Comparison of ENCODE assay signal across 9 mouse cellular contexts in the genomic region with DNA sequence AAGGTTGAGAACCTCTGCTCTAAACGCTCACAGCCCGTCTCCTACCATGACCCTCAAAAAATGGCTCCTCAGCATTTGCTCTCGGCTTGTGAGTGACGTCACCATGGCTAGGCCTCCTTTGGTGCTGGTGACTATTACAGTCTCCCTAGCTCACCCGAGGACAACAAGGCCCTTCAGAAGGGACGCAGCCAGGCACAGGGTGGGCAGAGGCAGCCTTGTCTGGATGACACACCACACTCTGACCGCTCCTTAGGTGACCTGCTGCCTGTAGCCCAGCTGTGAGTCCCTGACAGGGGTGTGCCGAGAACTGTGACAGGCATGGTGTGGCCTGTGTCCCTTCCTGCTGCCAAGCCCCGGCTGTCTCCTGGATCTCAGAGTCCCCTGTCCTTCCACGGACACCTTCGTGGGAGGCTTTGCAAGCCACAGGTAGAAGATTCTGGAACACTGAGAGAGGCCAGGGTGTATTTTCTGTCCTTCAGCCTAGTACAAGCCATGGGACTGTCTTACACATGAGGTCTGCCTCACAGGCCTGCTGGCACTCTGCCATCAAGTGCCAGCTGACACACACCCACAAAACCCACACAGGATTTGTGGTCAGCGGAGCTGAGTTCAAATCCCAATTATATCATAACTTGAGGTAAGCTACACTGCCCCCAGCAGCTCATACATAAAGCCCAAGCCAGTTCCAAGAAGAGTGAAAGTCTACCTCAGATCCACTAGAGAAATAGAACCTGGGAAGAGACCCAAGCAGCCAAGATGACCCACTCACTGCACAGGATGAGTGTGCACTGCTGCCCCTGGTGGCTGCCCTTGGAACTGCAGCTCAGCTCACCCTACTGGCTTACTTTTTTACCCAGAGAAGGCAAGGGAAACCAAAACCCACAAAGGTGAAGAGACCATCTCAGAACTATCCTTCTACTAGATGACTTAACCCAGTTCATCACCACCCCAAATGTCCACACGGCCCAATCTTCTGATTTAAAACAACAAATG.
DNase-seq lines count a peak whose midpoint lies in the region; ATAC-seq and TF ChIP-seq lines count a peak whose summit lies in the region.
"Had no signal": no experiment of that assay in that cellular context is flagged by ENCODE, and none has a peak within 500 bp of the region (broad histone marks: within the 10 kb centered on the region; RNA-seq: fewer than 3 reads in every experiment).

No protein-coding gene starts in this region.

- H3K9me3 ChIP-seq in liver, embryonic 12.5 days (replicated peaks), result no peaks in the 10 kb centered on the region
- no peaks in the 10 kb centered on the region for H3K9me3 ChIP-seq in kidney, embryonic 16.5 days (ENCODE audit: low read length)
- H3K9me3 ChIP-seq: embryonic facial prominence, embryonic 15.5 days had no signal

- H3K4me1 ChIP-seq in liver, embryonic 12.5 days, result peaks cover 6% of the 10 kb centered on the region
- peaks cover 58% of the 10 kb centered on the region for H3K4me1 ChIP-seq in kidney, embryonic 16.5 days (ENCODE audit: insufficient read depth, low read length)
- peaks cover 10% of the 10 kb centered on the region for H3K4me1 ChIP-seq in liver, adult 2 months (ENCODE audit: control insufficient read depth, insufficient read depth, low read length)

- WGBS in liver, embryonic 12.5 days (ENCODE audit: insufficient replicate concordance), result 87% methylated on average over 13 of the region's 13 CpGs
- 87% methylated on average over 13 of the region's 13 CpGs for WGBS in kidney, embryonic 16.5 days
- 92% methylated on average over 13 of the region's 13 CpGs for WGBS in liver, adult 2 months

- no peaks in the 10 kb centered on the region for H3K27me3 ChIP-seq in liver, embryonic 12.5 days (replicated peaks)
- H3K27me3 ChIP-seq in kidney, embryonic 16.5 days (ENCODE audit: insufficient read depth, low read length), result no peaks in the 10 kb centered on the region
- no peaks in the 10 kb centered on the region for H3K27me3 ChIP-seq in liver, adult 2 months (ENCODE audit: control insufficient read depth, insufficient read depth, low read length)
- H3K27me3 ChIP-seq: embryonic facial prominence, embryonic 15.5 days had no signal

- peaks cover 5% of the 10 kb centered on the region; the same call in 1 of the 2 replicates for H3K79me2 ChIP-seq in liver, adult 2 months (ENCODE audit: control insufficient read depth, insufficient read depth, low read length)

- peaks cover 53% of the 10 kb centered on the region for H3K36me3 ChIP-seq in liver, embryonic 12.5 days
- H3K36me3 ChIP-seq in kidney, embryonic 16.5 days (ENCODE audit: insufficient read depth, low read length), result peaks cover 35% of the 10 kb centered on the region
- H3K36me3 ChIP-seq in liver, adult 2 months (ENCODE audit: control insufficient read depth, insufficient read depth, low read length), result no peaks in the 10 kb centered on the region

- no peak for ATAC-seq in liver, embryonic 12.5 days
- ATAC-seq in frontal cortex, adult (ENCODE audit: low TSS enrichment), result 0 out of 2 replicates have a peak, but pooled peaks have one; percentile 21
- ATAC-seq in kidney, embryonic 16.5 days (ENCODE audit: low FRiP score, low TSS enrichment), result no peak

- no peak overlapping the region for H3K4me2 ChIP-seq in liver, embryonic 12.5 days
- no peak overlapping the region for H3K4me2 ChIP-seq in kidney, embryonic 16.5 days (replicated peaks; ENCODE audit: low read depth, low read length)
- H3K4me2 ChIP-seq: embryonic facial prominence, embryonic 15.5 days had no signal

- H3K4me3 ChIP-seq in liver, embryonic 12.5 days, result no peak overlapping the region
- no peak overlapping the region for H3K4me3 ChIP-seq in kidney, embryonic 16.5 days (ENCODE audit: low read length)
- H3K4me3 ChIP-seq in liver, adult 2 months (ENCODE audit: insufficient read depth, low read depth, low read length), result no peak overlapping the region
- H3K4me3 ChIP-seq: embryonic facial prominence, embryonic 15.5 days had no signal

- TF ChIP-seq POLR2A in liver, adult 2 months (IDR thresholded peaks at IDR 0.05; ENCODE audit: extremely low read depth, insufficient read depth, low read length), result no peak

- TF ChIP-seq CTCF in liver, adult 2 months (IDR thresholded peaks at IDR 0.05; ENCODE audit: low read depth, low read length), result peak; percentile 98

- peak; percentile 83 for DNase-seq in liver
- DNase-seq in brain, adult 2 months (ENCODE audit: low read depth, low spot score), result peak; percentile 79
- peak; percentile 28 for DNase-seq in liver, adult 2 months (ENCODE audit: extremely low read depth, low read depth, low spot score)
- peak; percentile 85 for DNase-seq in ovary, postnatal 14 days (ENCODE audit: low spot score)
- DNase-seq in thymus, postnatal 10 days (ENCODE audit: low spot score in 2 of 2), result peak; percentile 56 to 87

- no peak overlapping the region for H3K27ac ChIP-seq in liver, embryonic 12.5 days
- H3K27ac ChIP-seq in kidney, embryonic 16.5 days (ENCODE audit: low read length), result 0 out of 2 replicates have a peak overlapping the region, but pooled peaks have one; percentile 15
- no peak overlapping the region for H3K27ac ChIP-seq in liver, adult 2 months (replicated peaks; ENCODE audit: insufficient read depth, low read depth, low read length)
- H3K27ac ChIP-seq: embryonic facial prominence, embryonic 15.5 days had no signal

- H3K9ac ChIP-seq in liver, embryonic 12.5 days, result no peak overlapping the region
- H3K9ac ChIP-seq in kidney, embryonic 16.5 days (replicated peaks; ENCODE audit: low read length), result no peak overlapping the region
- H3K9ac ChIP-seq in liver, adult 2 months (ENCODE audit: low read depth, low read length), result no peak overlapping the region
- H3K9ac ChIP-seq: embryonic facial prominence, embryonic 15.5 days had no signal

Comparison
In these comparisons a context has a peak if more than half of its experiments do, and no peak if none do; other contexts are left out.
1. DNase-seq: peak in every context shown above with its lines; median percentile 85 in ovary, postnatal 14 days; 83 in liver; 79 in brain, adult 2 months; 72 in thymus, postnatal 10 days; 28 in liver, adult 2 months.